Mouse (Mus musculus): ENCODE results near the gene Fnbp1. TPM values are rescaled to one million over a fixed set of nuclear protein-coding genes. Genes with fewer than 3 reads are reported as not detected.

Gene Fnbp1
- polyA plus RNA-seq, 1 experiment: 148 TPM

DNA sequence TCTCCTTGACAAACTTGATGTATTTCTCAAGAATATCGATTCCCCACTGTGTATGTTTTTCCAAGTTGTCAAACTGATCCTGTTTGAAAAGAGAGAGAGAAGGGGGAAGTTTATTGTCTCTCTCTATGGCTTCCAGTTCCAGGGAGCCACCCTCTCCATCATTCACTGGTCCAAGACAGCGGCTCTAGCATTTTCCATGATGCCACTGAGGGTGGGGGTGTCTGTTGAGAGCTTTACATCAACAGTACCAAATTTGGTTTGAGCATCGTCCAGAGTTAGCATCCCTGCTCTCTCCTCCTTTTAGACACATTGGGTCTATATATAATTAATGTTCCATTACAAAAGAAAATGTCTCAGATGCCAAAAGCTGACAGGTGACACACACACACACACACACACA, 36.5 kb downstream of the Fnbp1 start:
- no peak for DNase-seq
- Histone ChIP-seq H3K27ac (ENCODE audit: control insufficient read depth, insufficient read depth, low read length) (no peak overlapping the region), H3K4me3 (ENCODE audit: control insufficient read depth, insufficient read depth, low read length) (no peak overlapping the region), H3K36me3 (ENCODE audit: control insufficient read depth, insufficient read depth, low read length) (peaks cover 34% of the 10 kb centered on the region), H3K4me1 (replicated peaks; ENCODE audit: control insufficient read depth, insufficient read depth, low read length) (peaks cover 28% of the 10 kb centered on the region), H3K27me3 (ENCODE audit: control insufficient read depth, insufficient read depth, low read length) (no peaks in the 10 kb centered on the region)
- 94% methylated on average over 3 of the region's 3 CpGs for WGBS
- no peak for TF ChIP-seq POLR2A (IDR thresholded peaks at IDR 0.05; ENCODE audit: control insufficient read depth, extremely low read depth, insufficient read depth, low read length, poor library complexity)
- TF ChIP-seq CTCF (IDR thresholded peaks at IDR 0.05; ENCODE audit: borderline replicate concordance, control insufficient read depth, extremely low read depth, insufficient read depth, low read length, poor library complexity): no peak

DNA sequence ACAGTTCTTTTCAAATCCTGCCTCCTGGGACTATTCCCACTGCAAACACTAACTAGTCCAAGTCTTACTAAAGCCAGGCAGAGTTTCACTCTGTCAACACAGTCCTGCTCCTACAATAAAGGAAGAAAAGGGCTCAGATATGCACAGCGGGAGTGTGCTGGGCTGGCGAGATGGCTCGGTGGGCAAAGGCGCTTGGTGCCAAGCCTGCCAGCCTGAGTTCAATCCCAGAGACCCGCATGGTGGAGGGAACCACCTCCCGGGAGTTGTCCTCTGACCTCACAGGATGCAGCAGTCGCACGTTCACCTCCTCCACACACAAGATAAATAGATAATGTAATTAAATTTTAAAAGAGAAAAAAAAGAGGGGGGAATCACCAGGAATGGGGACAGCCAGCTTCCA, 38.5 kb downstream of the Fnbp1 start:
- Histone ChIP-seq H3K4me1 (replicated peaks; ENCODE audit: control insufficient read depth, insufficient read depth, low read length) (peaks cover 16% of the 10 kb centered on the region), H3K36me3 (ENCODE audit: control insufficient read depth, insufficient read depth, low read length) (peaks cover 51% of the 10 kb centered on the region), H3K27ac (ENCODE audit: control insufficient read depth, insufficient read depth, low read length) (no peak overlapping the region), H3K27me3 (ENCODE audit: control insufficient read depth, insufficient read depth, low read length) (no peaks in the 10 kb centered on the region), H3K4me3 (ENCODE audit: control insufficient read depth, insufficient read depth, low read length) (no peak overlapping the region)
- WGBS: 95% methylated on average over 8 of the region's 8 CpGs
- TF ChIP-seq POLR2A (IDR thresholded peaks at IDR 0.05; ENCODE audit: control insufficient read depth, extremely low read depth, insufficient read depth, low read length, poor library complexity) (no peak), CTCF (IDR thresholded peaks at IDR 0.05; ENCODE audit: borderline replicate concordance, control insufficient read depth, extremely low read depth, insufficient read depth, low read length, poor library complexity) (no peak)
- no peak for DNase-seq

- Histone ChIP-seq H3K4me1 (replicated peaks; ENCODE audit: control insufficient read depth, insufficient read depth, low read length) (peaks cover under 1% of the 10 kb centered on the region; the same call in 1 of the 2 replicates), H3K27me3 (ENCODE audit: control insufficient read depth, insufficient read depth, low read length) (no peaks in the 10 kb centered on the region), H3K36me3 (ENCODE audit: control insufficient read depth, insufficient read depth, low read length) (peaks cover 59% of the 10 kb centered on the region), H3K27ac (ENCODE audit: control insufficient read depth, insufficient read depth, low read length) (no peak overlapping the region), H3K4me3 (ENCODE audit: control insufficient read depth, insufficient read depth, low read length) (no peak overlapping the region)
- WGBS: 94% methylated on average over 3 of the region's 3 CpGs
- TF ChIP-seq CTCF (IDR thresholded peaks at IDR 0.05; ENCODE audit: borderline replicate concordance, control insufficient read depth, extremely low read depth, insufficient read depth, low read length, poor library complexity) (no peak), POLR2A (IDR thresholded peaks at IDR 0.05; ENCODE audit: control insufficient read depth, extremely low read depth, insufficient read depth, low read length, poor library complexity) (no peak)
- no peak for DNase-seq
These were observed 40.5 kb downstream of the Fnbp1 start for GRCm38 (mm10) chr2:31101285-31101684.

- Histone ChIP-seq H3K27me3 (ENCODE audit: control insufficient read depth, insufficient read depth, low read length) (no peaks in the 10 kb centered on the region), H3K27ac (ENCODE audit: control insufficient read depth, insufficient read depth, low read length) (no peak overlapping the region), H3K4me3 (ENCODE audit: control insufficient read depth, insufficient read depth, low read length) (no peak overlapping the region), H3K4me1 (replicated peaks; ENCODE audit: control insufficient read depth, insufficient read depth, low read length) (no peaks in the 10 kb centered on the region), H3K36me3 (ENCODE audit: control insufficient read depth, insufficient read depth, low read length) (peaks cover 67% of the 10 kb centered on the region)
- TF ChIP-seq CTCF (IDR thresholded peaks at IDR 0.05; ENCODE audit: borderline replicate concordance, control insufficient read depth, extremely low read depth, insufficient read depth, low read length, poor library complexity) (no peak), POLR2A (IDR thresholded peaks at IDR 0.05; ENCODE audit: control insufficient read depth, extremely low read depth, insufficient read depth, low read length, poor library complexity) (no peak)
- WGBS: 96% methylated on average over 8 of the region's 8 CpGs
- no peak for DNase-seq
These were observed 42.7 kb downstream of the Fnbp1 start for GRCm38 (mm10) chr2:31099079-31099478.

DNA sequence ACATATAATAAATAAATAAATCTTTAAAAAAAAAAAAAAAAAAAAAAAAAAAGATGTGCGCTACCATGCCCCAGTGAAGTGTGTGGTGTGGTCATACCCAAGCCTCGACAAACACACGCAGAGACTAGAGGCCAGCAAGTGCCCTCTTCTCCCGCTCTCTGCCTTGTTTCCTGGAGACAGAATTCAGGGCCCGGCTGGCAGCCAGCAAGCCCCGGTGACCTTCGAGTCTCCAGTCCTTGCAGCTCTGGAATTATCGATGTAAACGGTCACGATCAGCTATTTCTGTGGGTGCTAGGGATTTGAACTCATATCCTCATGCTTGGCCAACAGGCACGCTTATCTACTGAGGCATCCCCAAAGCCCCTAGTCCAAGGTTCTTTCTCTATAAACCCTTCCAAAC, 43.2 kb downstream of the Fnbp1 start:
- H3K4me1 ChIP-seq (replicated peaks; ENCODE audit: control insufficient read depth, insufficient read depth, low read length): no peaks in the 10 kb centered on the region
- WGBS: 97% methylated on average over 11 of the region's 11 CpGs
- H3K36me3 ChIP-seq (ENCODE audit: control insufficient read depth, insufficient read depth, low read length): peaks cover 68% of the 10 kb centered on the region
- no peaks in the 10 kb centered on the region for H3K27me3 ChIP-seq (ENCODE audit: control insufficient read depth, insufficient read depth, low read length)
- H3K4me3 ChIP-seq (ENCODE audit: control insufficient read depth, insufficient read depth, low read length): no peak overlapping the region
- no peak for TF ChIP-seq CTCF (IDR thresholded peaks at IDR 0.05; ENCODE audit: borderline replicate concordance, control insufficient read depth, extremely low read depth, insufficient read depth, low read length, poor library complexity)
- no peak for TF ChIP-seq POLR2A (IDR thresholded peaks at IDR 0.05; ENCODE audit: control insufficient read depth, extremely low read depth, insufficient read depth, low read length, poor library complexity)
- no peak for DNase-seq
- H3K27ac ChIP-seq (ENCODE audit: control insufficient read depth, insufficient read depth, low read length): no peak overlapping the region

GRCm38 (mm10) chr2:31097276-31097675, 44.5 kb downstream of the Fnbp1 start:
- Histone ChIP-seq H3K4me3 (ENCODE audit: control insufficient read depth, insufficient read depth, low read length) (no peak overlapping the region), H3K4me1 (replicated peaks; ENCODE audit: control insufficient read depth, insufficient read depth, low read length) (no peaks in the 10 kb centered on the region), H3K27ac (ENCODE audit: control insufficient read depth, insufficient read depth, low read length) (no peak overlapping the region), H3K36me3 (ENCODE audit: control insufficient read depth, insufficient read depth, low read length) (peaks cover 60% of the 10 kb centered on the region), H3K27me3 (ENCODE audit: control insufficient read depth, insufficient read depth, low read length) (no peaks in the 10 kb centered on the region)
- no peak for DNase-seq
- no peak for TF ChIP-seq POLR2A (IDR thresholded peaks at IDR 0.05; ENCODE audit: control insufficient read depth, extremely low read depth, insufficient read depth, low read length, poor library complexity)
- no peak for TF ChIP-seq CTCF (IDR thresholded peaks at IDR 0.05; ENCODE audit: borderline replicate concordance, control insufficient read depth, extremely low read depth, insufficient read depth, low read length, poor library complexity)
- WGBS: 77% methylated on average over 2 of the region's 2 CpGs

DNA sequence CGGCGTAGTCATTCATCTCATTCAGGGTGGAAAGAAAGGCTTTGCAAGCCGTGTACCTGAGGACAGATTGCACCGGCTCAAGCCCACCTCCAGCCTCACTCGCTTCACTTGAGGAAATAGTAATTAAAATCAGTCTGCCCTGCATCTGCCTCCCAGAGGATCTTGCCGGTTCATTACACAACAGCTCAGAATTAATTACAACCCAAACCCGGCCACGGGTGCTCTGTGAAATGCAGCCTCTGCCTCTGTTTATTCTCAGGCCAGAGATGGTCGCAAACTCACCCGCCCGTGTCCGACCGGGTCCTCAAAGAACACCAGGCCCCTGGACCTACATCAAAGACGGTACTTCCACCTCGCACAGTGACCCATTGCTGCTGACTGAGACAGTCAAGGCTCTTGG, 45.7 kb downstream of the Fnbp1 start:
- Histone ChIP-seq H3K27ac (ENCODE audit: control insufficient read depth, insufficient read depth, low read length) (no peak overlapping the region), H3K36me3 (ENCODE audit: control insufficient read depth, insufficient read depth, low read length) (peaks cover 54% of the 10 kb centered on the region), H3K4me3 (ENCODE audit: control insufficient read depth, insufficient read depth, low read length) (no peak overlapping the region), H3K27me3 (ENCODE audit: control insufficient read depth, insufficient read depth, low read length) (no peaks in the 10 kb centered on the region), H3K4me1 (replicated peaks; ENCODE audit: control insufficient read depth, insufficient read depth, low read length) (no peaks in the 10 kb centered on the region)
- WGBS: 95% methylated on average over 15 of the region's 15 CpGs
- no peak for DNase-seq
- TF ChIP-seq POLR2A (IDR thresholded peaks at IDR 0.05; ENCODE audit: control insufficient read depth, extremely low read depth, insufficient read depth, low read length, poor library complexity) (no peak), CTCF (IDR thresholded peaks at IDR 0.05; ENCODE audit: borderline replicate concordance, control insufficient read depth, extremely low read depth, insufficient read depth, low read length, poor library complexity) (no peak)
